Mouse (Mus musculus) heart, embryonic 14.5 days (tissue): ENCODE data around the gene Rap1b. TPM values are rescaled to one million over a fixed set of nuclear protein-coding genes. Genes with fewer than 3 reads are reported as not detected.
"Not testable (repeated sequence)": the region's sequence is repeated elsewhere in the genome, so short reads cannot be mapped to it uniquely, and the experiment has no call there.

Experiments used
- ATAC-seq: fragments of 200-750 bp; cut with Nextera tagmentation; 2 replicates; pipeline ENCODE4 v1.8.0; 2017; ENCODE audit warnings: low read depth, moderate TSS enrichment; ENCODE audit not compliant: insufficient number of reproducible peaks, insufficient read depth, low FRiP score
- H3K27ac ChIP-seq, 2 experiments: fragments of 200-500 bp in 1 of 2; fragments of 300-500 bp in 1 of 2; sonication (generic) in 1 of 2; replicated peaks in 1 of 2; 2 replicates each; pipeline ENCODE4 v1.5.1; 2012 to 2014; ENCODE audit warnings: low read depth in 2 of 2, low read length in 2 of 2, control low read depth in 1 of 2, mild to moderate bottlenecking in 1 of 2, mixed read lengths in 1 of 2; ENCODE audit not compliant: control insufficient read depth in 1 of 2, insufficient read depth in 1 of 2
- H3K27me3 ChIP-seq: fragments of 300-500 bp; sonication (generic); 2 replicates; pipeline ENCODE4 v1.6.1; 2014; ENCODE audit warnings: mild to moderate bottlenecking, low read length, control low read depth; ENCODE audit not compliant: control insufficient read depth, insufficient read depth
- H3K36me3 ChIP-seq: fragments of 300-500 bp; sonication (generic); 2 replicates; pipeline ENCODE4 v1.6.1; 2014; ENCODE audit warnings: mild to moderate bottlenecking, control low read depth, low read length, mixed read lengths; ENCODE audit not compliant: control insufficient read depth, insufficient read depth
- H3K4me1 ChIP-seq, 2 experiments: fragments of 200-500 bp in 1 of 2; fragments of 300-500 bp in 1 of 2; sonication (generic) in 1 of 2; 2 replicates each; pipeline ENCODE4 v1.6.1; 2012 to 2014; ENCODE audit warnings: low read length in 2 of 2, control low read depth in 1 of 2, mixed read lengths in 1 of 2; ENCODE audit not compliant: control insufficient read depth in 2 of 2, insufficient read depth in 2 of 2
- H3K4me2 ChIP-seq: fragments of 300-500 bp; sonication (generic); 2 replicates; pipeline ENCODE4 v1.6.1; 2014; ENCODE audit warnings: mild to moderate bottlenecking, low read length
- H3K4me3 ChIP-seq, 2 experiments: fragments of 200-500 bp in 1 of 2; fragments of 300-500 bp in 1 of 2; sonication (generic) in 1 of 2; 2 replicates each; pipeline ENCODE4 v1.5.1; 2012 to 2014; ENCODE audit warnings: low read length in 2 of 2, mild to moderate bottlenecking in 2 of 2, control low read depth in 1 of 2, low read depth in 1 of 2, moderate library complexity in 1 of 2; ENCODE audit not compliant: control insufficient read depth in 1 of 2, insufficient read depth in 1 of 2
- H3K9ac ChIP-seq: fragments of 300-500 bp; sonication (generic); 2 replicates; pipeline ENCODE4 v1.6.1; 2014; ENCODE audit warnings: mild to moderate bottlenecking, low read length
- H3K9me3 ChIP-seq: fragments of 300-500 bp; sonication (generic); 2 replicates; pipeline ENCODE4 v1.6.1; 2016; ENCODE audit warnings: low read length, control low read depth; ENCODE audit not compliant: control insufficient read depth
- WGBS: fragments of 180-500 bp; shearing (Covaris S2); extraction: QIAGEN DNeasy Blood & Tissue Kit; methylation state at CpG from one replicate; pipeline ENCODE4 v1.1.7; 2014; 5-methylcytosine and 5-hydroxymethylcytosine counted together
- polyA plus RNA-seq: library from polyadenylated mRNA; unstranded; fragments of >200 nt; fragmentation: Nextera tagmentation; extraction: Ambion mirVana; gene quantifications from 2 replicates; pipeline ENCODE4 v1.2.1, GENCODE M21; 2014

Gene Rap1b
- polyA plus RNA-seq, result 133 and 143 TPM in 2 replicates

GRCm38 (mm10) chr10:117845597-117846259 is at the start of gene Rap1b:
Rap1b (minus strand) TSS chr10:117846035.
- peaks cover 3 to 35% of the 10 kb centered on the region in 2 experiments for H3K4me1 ChIP-seq
- WGBS, result under 1% methylated on average over 89 of the region's 112 CpGs
- peak within 1 kb of the TSS; percentile 85 to 96 for H3K4me3 ChIP-seq
- H3K36me3 ChIP-seq, result no peaks in the 10 kb centered on the region
- ATAC-seq, result peak; percentile 96
- H3K27ac ChIP-seq, result peak within 1 kb of the TSS; percentile 88 to 98
- peak within 1 kb of the TSS; percentile 99 for H3K9ac ChIP-seq
- no peaks in the 10 kb centered on the region for H3K27me3 ChIP-seq
- no peaks in the 10 kb centered on the region for H3K9me3 ChIP-seq
- peak within 1 kb of the TSS; percentile 74 for H3K4me2 ChIP-seq

GRCm38 (mm10) chr10:117895186-117895585 is 49.4 kb upstream of the Rap1b start:
- Histone ChIP-seq H3K4me3 (no peak overlapping the region), H3K4me2 (no peak overlapping the region), H3K9ac (no peak overlapping the region), H3K27ac (no peak overlapping the region), H3K9me3 (no peaks in the 10 kb centered on the region), H3K27me3 (no peaks in the 10 kb centered on the region), H3K4me1 (peaks cover 5 to 8% of the 10 kb centered on the region in 2 experiments; a peak in 2 of 4 replicates), H3K36me3 (no peaks in the 10 kb centered on the region)
- no peak for ATAC-seq
- 72% methylated on average over 4 of the region's 4 CpGs for WGBS

- Histone ChIP-seq H3K9me3 (no peaks in the 10 kb centered on the region), H3K4me2 (no peak overlapping the region), H3K4me3 (no peak overlapping the region), H3K27me3 (no peaks in the 10 kb centered on the region), H3K27ac (no peak overlapping the region), H3K9ac (no peak overlapping the region), H3K4me1 (peaks cover 5% of the 10 kb centered on the region in 2 experiments; a peak in 2 of 4 replicates), H3K36me3 (no peaks in the 10 kb centered on the region)
- 79% methylated on average over 17 of the region's 17 CpGs for WGBS
- ATAC-seq, result no peak
These were observed 48.5 kb upstream of the Rap1b start for GRCm38 (mm10) chr10:117894114-117895035.

- not testable (repeated sequence) for H3K27ac ChIP-seq, H3K4me2 ChIP-seq, H3K9ac ChIP-seq, H3K4me3 ChIP-seq, H3K36me3 ChIP-seq, H3K4me1 ChIP-seq, H3K27me3 ChIP-seq, ATAC-seq, H3K9me3 ChIP-seq
- 42% methylated on average over 12 of the region's 13 CpGs for WGBS
These were observed 47.3 kb upstream of the Rap1b start for GRCm38 (mm10) chr10:117893128-117893527.

- Histone ChIP-seq H3K9ac (no peak overlapping the region), H3K36me3 (no peaks in the 10 kb centered on the region), H3K4me1 (peaks cover 2% of the 10 kb centered on the region in 2 experiments; a peak in 2 of 4 replicates), H3K9me3 (no peaks in the 10 kb centered on the region), H3K4me2 (no peak overlapping the region), H3K27me3 (no peaks in the 10 kb centered on the region), H3K27ac (no peak overlapping the region), H3K4me3 (no peak overlapping the region)
- ATAC-seq, result no peak
- 65% methylated on average over 10 of the region's 10 CpGs for WGBS
These were observed 45.5 kb upstream of the Rap1b start for GRCm38 (mm10) chr10:117891327-117891726.

- Histone ChIP-seq H3K4me3 (no peak overlapping the region), H3K27ac (no peak overlapping the region), H3K4me1 (peaks cover 0 to 4% of the 10 kb centered on the region in 2 experiments; a peak in 1 of 4 replicates), H3K9me3 (no peaks in the 10 kb centered on the region), H3K36me3 (no peaks in the 10 kb centered on the region), H3K27me3 (no peaks in the 10 kb centered on the region), H3K9ac (no peak overlapping the region), H3K4me2 (no peak overlapping the region)
- WGBS, result 81% methylated on average over 15 of the region's 15 CpGs
- ATAC-seq, result no peak
These were observed 43.0 kb upstream of the Rap1b start for GRCm38 (mm10) chr10:117888822-117889221.

GRCm38 (mm10) chr10:117885358-117885757 is 39.5 kb upstream of the Rap1b start:
- Histone ChIP-seq H3K4me3 (no peak overlapping the region), H3K4me1 (peaks cover 0 to 4% of the 10 kb centered on the region in 2 experiments; a peak in 1 of 4 replicates), H3K9me3 (no peaks in the 10 kb centered on the region), H3K27ac (no peak overlapping the region), H3K36me3 (no peaks in the 10 kb centered on the region), H3K4me2 (no peak overlapping the region), H3K9ac (no peak overlapping the region), H3K27me3 (no peaks in the 10 kb centered on the region)
- WGBS, result 40% methylated on average over 4 of the region's 4 CpGs
- ATAC-seq, result no peak
